Mouse (Mus musculus): ENCODE measurements at regions not wholly inside any gene's neighbourhood (a gene's known extent, or its start where the extent isn't known, plus 50 kb on each side); places are given as distances from the start of the nearest gene placed in this dataset.

DNA sequence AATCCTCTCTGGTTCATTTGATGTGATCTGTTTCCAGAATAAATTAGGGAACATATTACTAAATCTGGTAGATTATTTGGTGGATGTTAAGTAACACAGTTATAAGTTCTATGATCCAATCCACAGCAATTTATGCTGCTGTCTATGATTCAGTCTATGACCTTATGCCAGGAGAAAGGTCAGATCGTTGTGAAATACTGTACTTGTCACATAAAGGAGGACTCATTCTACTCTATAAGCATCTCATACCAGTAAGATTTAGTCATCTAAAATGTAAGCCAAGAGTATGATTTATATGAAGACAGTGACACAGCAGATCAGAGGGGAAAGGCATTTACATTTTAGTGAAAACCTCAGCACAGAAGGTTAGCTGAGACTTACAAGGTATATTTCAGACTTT is 1677.5 kb upstream of the Pcdh10 start:
- WGBS: 80% methylated on average over 1 of the region's 1 CpGs
- no peak overlapping the region for H3K27ac ChIP-seq
- H3K4me2 ChIP-seq: no peak overlapping the region
- no peak overlapping the region for H3K4me3 ChIP-seq
- ATAC-seq (replicated peaks): no peak
- no peak overlapping the region for H3K9ac ChIP-seq
- no peaks in the 10 kb centered on the region for H3K36me3 ChIP-seq (replicated peaks)
- H3K9me3 ChIP-seq: no peaks in the 10 kb centered on the region
- no peaks in the 10 kb centered on the region for H3K4me1 ChIP-seq
- H3K27me3 ChIP-seq (replicated peaks): no peaks in the 10 kb centered on the region

DNA sequence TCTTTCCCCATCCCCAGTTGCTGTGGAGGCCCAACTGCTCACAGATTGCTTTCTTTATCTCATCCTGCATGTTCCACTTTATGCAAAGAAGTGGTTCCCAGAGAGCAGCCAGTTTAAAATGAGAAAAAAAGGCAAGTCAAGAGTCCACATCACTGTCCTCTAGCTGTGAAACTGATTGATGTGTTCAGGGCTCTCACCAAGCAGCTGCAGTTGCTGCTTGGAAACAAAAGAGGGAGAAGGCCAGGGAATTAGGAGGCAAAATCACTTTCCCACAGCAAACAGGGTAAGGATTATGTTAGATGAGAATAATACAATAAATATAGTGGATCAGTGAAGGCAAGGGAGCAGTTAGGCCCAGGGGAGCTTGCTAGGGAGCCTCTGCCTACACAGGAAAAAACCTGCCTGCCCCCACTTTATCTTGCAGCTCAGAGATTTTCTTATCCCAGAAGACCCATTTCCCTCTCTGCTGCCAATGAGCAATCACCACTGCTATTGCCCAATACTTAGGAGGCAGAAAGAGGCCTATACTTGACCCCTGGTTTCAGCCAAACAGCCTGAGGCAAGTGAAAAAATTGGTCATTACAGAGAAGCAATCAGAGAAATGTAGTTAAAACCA is 1658.3 kb upstream of the Pcdh10 start:
- Histone ChIP-seq H3K27me3 (replicated peaks) (no peaks in the 10 kb centered on the region), H3K4me2 (no peak overlapping the region), H3K9me3 (no peaks in the 10 kb centered on the region), H3K4me1 (no peaks in the 10 kb centered on the region), H3K4me3 (no peak overlapping the region), H3K27ac (0 out of 2 replicates have a peak overlapping the region, but pooled peaks have one; percentile 13), H3K9ac (no peak overlapping the region), H3K36me3 (replicated peaks) (no peaks in the 10 kb centered on the region)
- ATAC-seq (replicated peaks): peak; percentile 74
